In genomic region chr13:23299276-23299998, GRCm38 (mm10) we compare ENCODE assay signal across 9 mouse cellular contexts. TPM values are rescaled to one million over a fixed set of nuclear protein-coding genes. Genes with fewer than 3 reads are reported as not detected.
DNase-seq lines count a peak whose midpoint lies in the region; ATAC-seq lines count a peak whose summit lies in the region.
"Had no signal": no experiment of that assay in that cellular context is flagged by ENCODE, and none has a peak within 500 bp of the region (broad histone marks: within the 10 kb centered on the region; RNA-seq: fewer than 3 reads in every experiment).

No protein-coding gene starts in this region.

- peak overlapping the region; percentile 43 for H3K4me3 ChIP-seq in lung, embryonic 15.5 days
- H3K4me3 ChIP-seq in forebrain, embryonic 12.5 days (replicated peaks), result peak overlapping the region; percentile 49
- peak overlapping the region; percentile 68 for H3K4me3 ChIP-seq in liver, embryonic 12.5 days
- peak overlapping the region; percentile 48 for H3K4me3 ChIP-seq in stomach, embryonic 15.5 days (replicated peaks)

- H3K4me1 ChIP-seq in lung, embryonic 15.5 days, result peaks cover 4% of the 10 kb centered on the region; the same call in 1 of the 2 replicates
- peaks cover 9% of the 10 kb centered on the region for H3K4me1 ChIP-seq in forebrain, embryonic 12.5 days
- peaks cover 30% of the 10 kb centered on the region for H3K4me1 ChIP-seq in liver, embryonic 12.5 days
- H3K4me1 ChIP-seq in stomach, embryonic 15.5 days, result no peaks in the 10 kb centered on the region

- H3K4me2 ChIP-seq in lung, embryonic 15.5 days, result peak overlapping the region; percentile 60
- peak overlapping the region; percentile 62 for H3K4me2 ChIP-seq in forebrain, embryonic 12.5 days
- peak overlapping the region; percentile 89 for H3K4me2 ChIP-seq in liver, embryonic 12.5 days
- peak overlapping the region; percentile 61 for H3K4me2 ChIP-seq in stomach, embryonic 15.5 days

- DNase-seq in lung, adult 18-20 months, result no peak
- no peak for DNase-seq in left cerebral cortex, adult 8-10 months (ENCODE audit: low spot score in 2 of 2)
- DNase-seq in thymus, postnatal 0 days (ENCODE audit: low spot score), result no peak
- DNase-seq in cerebellum, postnatal 36 days, result no peak

- H3K36me3 ChIP-seq in lung, embryonic 15.5 days, result no peaks in the 10 kb centered on the region
- H3K36me3 ChIP-seq in forebrain, embryonic 12.5 days (replicated peaks), result no peaks in the 10 kb centered on the region
- H3K36me3 ChIP-seq in liver, embryonic 12.5 days, result no peaks in the 10 kb centered on the region
- no peaks in the 10 kb centered on the region for H3K36me3 ChIP-seq in stomach, embryonic 15.5 days

- H3K27me3 ChIP-seq in lung, embryonic 15.5 days, result peaks cover 3% of the 10 kb centered on the region; the same call in 1 of the 2 replicates
- H3K27me3 ChIP-seq in forebrain, embryonic 12.5 days, result peaks cover 24% of the 10 kb centered on the region
- 0 out of 2 replicates have a peak, but pooled peaks cover 3% of the 10 kb centered on the region for H3K27me3 ChIP-seq in liver, embryonic 12.5 days (replicated peaks)
- 0 out of 2 replicates have a peak, but pooled peaks cover 4% of the 10 kb centered on the region for H3K27me3 ChIP-seq in stomach, embryonic 15.5 days (replicated peaks)

- H3K9me3 ChIP-seq in lung, embryonic 15.5 days, result no peaks in the 10 kb centered on the region
- no peaks in the 10 kb centered on the region for H3K9me3 ChIP-seq in forebrain, embryonic 12.5 days
- no peaks in the 10 kb centered on the region for H3K9me3 ChIP-seq in liver, embryonic 12.5 days (replicated peaks)
- no peaks in the 10 kb centered on the region for H3K9me3 ChIP-seq in stomach, embryonic 15.5 days

- H3K9ac ChIP-seq in lung, embryonic 15.5 days, result 0 out of 2 replicates have a peak overlapping the region, but pooled peaks have one; percentile 1
- H3K9ac ChIP-seq in forebrain, embryonic 12.5 days, result peak overlapping the region; percentile 56
- peak overlapping the region; percentile 73 for H3K9ac ChIP-seq in liver, embryonic 12.5 days
- H3K9ac ChIP-seq in stomach, embryonic 15.5 days, result no peak overlapping the region

- peak; percentile 39; the same call in 1 of the 2 replicates for ATAC-seq in lung, embryonic 15.5 days (ENCODE audit: borderline replicate concordance, extremely low read depth, low FRiP score, low TSS enrichment)
- peak; percentile 68; the same call in 1 of the 2 replicates for ATAC-seq in forebrain, embryonic 12.5 days (ENCODE audit: low FRiP score)
- peak; percentile 46 for ATAC-seq in liver, embryonic 12.5 days
- ATAC-seq in stomach, embryonic 15.5 days (ENCODE audit: insufficient read depth, low FRiP score, low read depth), result peak; percentile 52; the same call in 1 of the 2 replicates

- under 1% methylated on average over 22 of the region's 22 CpGs for WGBS in lung, embryonic 15.5 days
- WGBS in forebrain, embryonic 12.5 days, result under 1% methylated on average over 22 of the region's 22 CpGs
- under 1% methylated on average over 22 of the region's 22 CpGs for WGBS in liver, embryonic 12.5 days (ENCODE audit: insufficient replicate concordance)
- WGBS in stomach, embryonic 15.5 days, result under 1% methylated on average over 22 of the region's 22 CpGs

- no peak overlapping the region for H3K27ac ChIP-seq in lung, embryonic 15.5 days
- H3K27ac ChIP-seq in forebrain, embryonic 12.5 days, result no peak overlapping the region
- H3K27ac ChIP-seq in liver, embryonic 12.5 days, result peak overlapping the region; percentile 20; the same call in 1 of the 2 replicates
- H3K27ac ChIP-seq in stomach, embryonic 15.5 days, result no peak overlapping the region

RNA-seq across cellular contexts. Expression of gene Vmn1r223, which starts 52.5 kb away (rescaled TPM):
- polyA plus RNA-seq in lung, embryonic 15.5 days (2015; fragmentation: Nextera tagmentation; extraction: Ambion mirVana), result not detected in 2 replicates
- not detected in 2 replicates for polyA plus RNA-seq in forebrain, embryonic 12.5 days (2016; fragmentation: Nextera tagmentation; extraction: Ambion mirVana)
- polyA plus RNA-seq in liver, embryonic 12.5 days (2016; fragmentation: Nextera tagmentation; extraction: Ambion mirVana), result not detected in 2 replicates
- not detected in 2 replicates for polyA plus RNA-seq in stomach, embryonic 15.5 days (2015; fragmentation: Nextera tagmentation; extraction: Ambion mirVana)
- total RNA-seq in left cerebral cortex, adult 8-10 months (2022), result not detected
- polyA plus RNA-seq in thymus, postnatal 0 days (2015; fragmentation: Nextera tagmentation; extraction: Ambion mirVana), result not detected in 2 replicates
- polyA plus RNA-seq: spleen, adult 2 months had no signal
